Mouse (Mus musculus) heart, postnatal 0 days (tissue): ENCODE measurements around the gene 4932438H23Rik. TPM values are rescaled to one million over a fixed set of nuclear protein-coding genes. Genes with fewer than 3 reads are reported as not detected.

Experiments used
- ATAC-seq: fragments of 200-750 bp; cut with Nextera tagmentation; 2 replicates; pipeline ENCODE4 v1.8.0; 2017; ENCODE audit warnings: low read depth, moderate number of reproducible peaks, moderate library complexity; ENCODE audit not compliant: insufficient read depth
- DNase-seq: peaks from one replicate; pipeline ENCODE4 v3.0.0-alpha.2; 2016; ENCODE audit warnings: low spot score
- H3K27ac ChIP-seq: fragments of 300-500 bp; sonication (generic); 2 replicates; pipeline ENCODE4 v1.5.1; 2014; ENCODE audit warnings: low read depth, mild to moderate bottlenecking
- H3K27me3 ChIP-seq: fragments of 300-500 bp; sonication (generic); 2 replicates; pipeline ENCODE4 v1.6.1; 2014; ENCODE audit warnings: low read length, mixed read lengths; ENCODE audit not compliant: control insufficient read depth, insufficient read depth
- H3K36me3 ChIP-seq: fragments of 300-500 bp; sonication (generic); replicated peaks from 2 replicates; pipeline ENCODE4 v1.6.1; 2014; ENCODE audit warnings: low read length, mixed read lengths; ENCODE audit not compliant: control insufficient read depth, insufficient read depth
- H3K4me1 ChIP-seq: fragments of 300-500 bp; sonication (generic); 2 replicates; pipeline ENCODE4 v1.6.1; 2014; ENCODE audit warnings: antibody characterized with exemption; ENCODE audit not compliant: control insufficient read depth, insufficient read depth
- H3K4me2 ChIP-seq: fragments of 300-500 bp; sonication (generic); 2 replicates; pipeline ENCODE4 v1.6.1; 2014; ENCODE audit warnings: low read depth, mild to moderate bottlenecking, low read length, moderate library complexity
- H3K4me3 ChIP-seq: fragments of 300-500 bp; sonication (generic); 2 replicates; pipeline ENCODE4 v1.5.1; 2014; ENCODE audit warnings: low read depth, low read length
- H3K9ac ChIP-seq: fragments of 300-500 bp; sonication (generic); replicated peaks from 2 replicates; pipeline ENCODE4 v1.6.1; 2014; ENCODE audit warnings: low read depth, low read length, mixed read lengths
- H3K9me3 ChIP-seq: fragments of 300-500 bp; sonication (generic); replicated peaks from 2 replicates; pipeline ENCODE4 v1.6.1; 2016; ENCODE audit warnings: low read length; ENCODE audit not compliant: control insufficient read depth
- CTCF ChIP-seq: IDR thresholded peaks from 2 replicates; pipeline ENCODE4 v1.5.1; 2016; ENCODE audit warnings: antibody characterized with exemption, control low read depth, low read depth
- EP300 ChIP-seq: IDR thresholded peaks from 2 replicates; pipeline ENCODE4 v1.6.1; 2016; ENCODE audit warnings: antibody characterized with exemption, low read depth
- WGBS: fragments of 180-500 bp; shearing (Covaris S2); extraction: QIAGEN DNeasy Blood & Tissue Kit; methylation state at CpG from one replicate; pipeline ENCODE4 v1.1.7; 2014; 5-methylcytosine and 5-hydroxymethylcytosine counted together
- polyA plus RNA-seq: library from polyadenylated mRNA; unstranded; fragments of >200 nt; fragmentation: Nextera tagmentation; extraction: Ambion mirVana; gene quantifications from 2 replicates; pipeline ENCODE4 v1.2.1, GENCODE M21; 2015
- total RNA-seq: library from RNA; depleted of rRNA; stranded (reverse); fragments of >200 nt; gene quantifications from 2 replicates; pipeline ENCODE4 v1.2.3, GENCODE M21; 2014; ENCODE audit warnings: low replicate concordance

The 4932438H23Rik gene
- total and polyA plus RNA-seq, 2 experiments from 2014 or later = 0.11 to 0.14 TPM

GRCm38 (mm10) chr16:91110999-91111535 is 16.1 kb upstream of the 4932438H23Rik start:
- H3K9ac ChIP-seq = no peak overlapping the region
- peaks cover 5% of the 10 kb centered on the region for H3K9me3 ChIP-seq
- H3K27me3 ChIP-seq = peaks cover 5% of the 10 kb centered on the region; the same call in 1 of the 2 replicates
- TF ChIP-seq EP300 (no peak), CTCF (no peak)
- H3K4me2 ChIP-seq = no peak overlapping the region
- ATAC-seq (no peak), DNase-seq (no peak)
- no peak overlapping the region for H3K27ac ChIP-seq
- H3K4me1 ChIP-seq = no peaks in the 10 kb centered on the region
- no peaks in the 10 kb centered on the region for H3K36me3 ChIP-seq
- WGBS = 45% methylated on average over 11 of the region's 11 CpGs
- no peak overlapping the region for H3K4me3 ChIP-seq

- TF ChIP-seq EP300 = no peak
- Histone ChIP-seq H3K27me3 (peaks cover 5% of the 10 kb centered on the region), H3K4me1 (no peaks in the 10 kb centered on the region), H3K4me3 (no peak overlapping the region), H3K4me2 (no peak overlapping the region), H3K27ac (no peak overlapping the region), H3K36me3 (no peaks in the 10 kb centered on the region), H3K9me3 (peaks cover 5% of the 10 kb centered on the region), H3K9ac (no peak overlapping the region)
- 79% methylated on average over 9 of the region's 11 CpGs for WGBS
- DNase-seq (no peak), ATAC-seq (no peak)
These were observed 12.7 kb upstream of the 4932438H23Rik start for GRCm38 (mm10) chr16:91107608-91108007.

DNA sequence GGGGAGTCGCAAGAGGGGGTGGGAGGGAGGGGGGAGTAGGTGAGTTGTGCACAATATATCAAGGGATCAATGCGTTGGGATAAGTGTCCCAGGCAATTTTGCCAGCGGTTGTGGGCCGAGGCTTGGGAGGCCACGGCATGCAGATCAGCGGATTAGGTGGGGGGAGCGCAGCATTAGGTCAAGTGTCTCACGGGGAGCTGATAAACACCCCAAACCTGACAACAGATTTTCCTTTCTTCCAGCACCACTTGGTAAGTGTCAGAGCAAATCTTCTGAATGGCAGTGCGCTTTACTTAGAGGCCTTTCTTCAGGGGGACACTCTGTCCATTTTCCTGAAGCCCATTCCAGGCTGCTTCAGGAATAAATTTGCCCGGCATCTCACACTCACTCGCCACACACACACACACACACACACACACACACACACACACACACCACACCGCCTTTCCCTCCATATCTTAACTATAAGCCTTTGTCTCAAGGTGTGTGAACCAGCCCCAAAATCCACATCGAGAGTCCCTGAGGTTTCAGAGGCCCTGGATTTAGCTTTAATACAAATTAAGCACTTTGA is 10.6 kb upstream of the 4932438H23Rik start:
- H3K4me1 ChIP-seq = no peaks in the 10 kb centered on the region
- ATAC-seq (no peak), DNase-seq (no peak)
- H3K9me3 ChIP-seq = peaks cover 5% of the 10 kb centered on the region
- H3K4me2 ChIP-seq = no peak overlapping the region
- H3K27ac ChIP-seq = no peak overlapping the region
- no peak overlapping the region for H3K9ac ChIP-seq
- no peak overlapping the region for H3K4me3 ChIP-seq
- H3K36me3 ChIP-seq = no peaks in the 10 kb centered on the region
- TF ChIP-seq CTCF (no peak), EP300 (no peak)
- WGBS = 30% methylated on average over 13 of the region's 13 CpGs
- no peaks in the 10 kb centered on the region; the same call in 1 of the 2 replicates for H3K27me3 ChIP-seq

- WGBS = 50% methylated on average over 10 of the region's 10 CpGs
- Histone ChIP-seq H3K4me1 (no peaks in the 10 kb centered on the region), H3K36me3 (no peaks in the 10 kb centered on the region), H3K4me2 (no peak overlapping the region), H3K9ac (no peak overlapping the region), H3K4me3 (no peak overlapping the region), H3K27me3 (no peaks in the 10 kb centered on the region; the same call in 1 of the 2 replicates), H3K27ac (no peak overlapping the region), H3K9me3 (peaks cover 5% of the 10 kb centered on the region)
- no peak for TF ChIP-seq EP300
- no peak for DNase-seq
- ATAC-seq = no peak
These were observed 10.0 kb upstream of the 4932438H23Rik start for GRCm38 (mm10) chr16:91104821-91105480.

GRCm38 (mm10) chr16:91103386-91103785 is 8.5 kb upstream of the 4932438H23Rik start:
- H3K4me1 ChIP-seq = no peaks in the 10 kb centered on the region
- H3K27me3 ChIP-seq = no peaks in the 10 kb centered on the region; the same call in 1 of the 2 replicates
- WGBS = 68% methylated on average over 14 of the region's 14 CpGs
- no peak overlapping the region for H3K9ac ChIP-seq
- no peak overlapping the region for H3K4me2 ChIP-seq
- DNase-seq = no peak
- H3K27ac ChIP-seq = no peak overlapping the region
- ATAC-seq = no peak
- H3K4me3 ChIP-seq = no peak overlapping the region
- H3K9me3 ChIP-seq = peaks cover 4% of the 10 kb centered on the region
- no peaks in the 10 kb centered on the region for H3K36me3 ChIP-seq
- TF ChIP-seq EP300 (no peak), CTCF (no peak)

DNA sequence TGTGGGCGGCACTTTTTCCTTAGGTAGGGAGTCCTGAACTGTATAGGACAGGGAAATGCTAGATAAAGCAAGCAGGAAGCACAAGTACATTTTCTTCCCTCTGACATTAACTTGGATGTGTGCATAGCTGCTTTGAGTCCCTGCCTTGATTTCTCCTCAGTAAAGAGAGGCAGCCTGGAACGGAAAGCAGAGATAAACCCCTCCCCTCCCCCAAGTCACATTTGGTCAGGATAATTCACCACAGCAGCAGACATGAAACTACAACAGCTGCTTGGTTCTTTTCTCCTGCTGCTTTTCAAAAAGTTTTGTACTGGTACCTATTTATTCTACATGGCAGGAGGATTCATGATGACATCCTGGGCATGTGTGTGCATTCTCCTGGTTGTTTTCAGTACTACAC is 5.6 kb upstream of the 4932438H23Rik start:
- H3K36me3 ChIP-seq = no peaks in the 10 kb centered on the region
- WGBS = 57% methylated on average over 2 of the region's 2 CpGs
- H3K4me3 ChIP-seq = no peak overlapping the region

More for the DNA sequence above, 5.6 kb upstream of the 4932438H23Rik start:
- H3K27me3 ChIP-seq = no peaks in the 10 kb centered on the region; the same call in 1 of the 2 replicates
- no peaks in the 10 kb centered on the region for H3K9me3 ChIP-seq
- H3K27ac ChIP-seq = no peak overlapping the region
- DNase-seq (no peak), ATAC-seq (no peak)
- no peak for TF ChIP-seq CTCF
- TF ChIP-seq EP300 = no peak
- H3K4me1 ChIP-seq = no peaks in the 10 kb centered on the region
- H3K4me2 ChIP-seq = no peak overlapping the region
- no peak overlapping the region for H3K9ac ChIP-seq
